Mouse (Mus musculus) layer of hippocampus, adult 9-10 months (tissue): Measurements from ENCODE around the gene Tmem266.

ENCODE experiments used
- DNase-seq: peaks from one replicate; pipeline ENCODE4 v3.0.0; 2022; ENCODE audit warnings: low spot score

Tmem266 gene

DNA sequence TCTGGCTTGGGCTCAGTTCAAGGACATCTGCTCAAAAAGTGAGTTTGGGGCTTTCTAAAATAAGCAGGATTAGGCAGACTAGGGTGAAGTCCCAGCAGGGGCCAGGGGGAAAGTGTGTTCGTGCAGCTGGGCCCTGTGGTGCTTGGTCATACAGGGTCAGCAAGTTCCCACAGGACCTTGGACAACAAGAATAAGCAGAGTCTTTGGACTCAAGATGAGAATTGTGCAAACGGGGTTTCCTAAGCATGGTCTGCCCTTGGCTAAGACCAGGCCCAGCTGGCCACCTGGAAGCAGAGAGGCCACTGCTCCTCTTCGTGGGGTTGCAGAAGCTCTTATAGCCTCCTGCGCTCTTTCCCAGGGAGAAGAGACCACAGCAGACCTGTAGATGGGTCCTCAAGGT, 77.5 kb downstream of the Tmem266 start:
- DNase-seq = no peak

DNA sequence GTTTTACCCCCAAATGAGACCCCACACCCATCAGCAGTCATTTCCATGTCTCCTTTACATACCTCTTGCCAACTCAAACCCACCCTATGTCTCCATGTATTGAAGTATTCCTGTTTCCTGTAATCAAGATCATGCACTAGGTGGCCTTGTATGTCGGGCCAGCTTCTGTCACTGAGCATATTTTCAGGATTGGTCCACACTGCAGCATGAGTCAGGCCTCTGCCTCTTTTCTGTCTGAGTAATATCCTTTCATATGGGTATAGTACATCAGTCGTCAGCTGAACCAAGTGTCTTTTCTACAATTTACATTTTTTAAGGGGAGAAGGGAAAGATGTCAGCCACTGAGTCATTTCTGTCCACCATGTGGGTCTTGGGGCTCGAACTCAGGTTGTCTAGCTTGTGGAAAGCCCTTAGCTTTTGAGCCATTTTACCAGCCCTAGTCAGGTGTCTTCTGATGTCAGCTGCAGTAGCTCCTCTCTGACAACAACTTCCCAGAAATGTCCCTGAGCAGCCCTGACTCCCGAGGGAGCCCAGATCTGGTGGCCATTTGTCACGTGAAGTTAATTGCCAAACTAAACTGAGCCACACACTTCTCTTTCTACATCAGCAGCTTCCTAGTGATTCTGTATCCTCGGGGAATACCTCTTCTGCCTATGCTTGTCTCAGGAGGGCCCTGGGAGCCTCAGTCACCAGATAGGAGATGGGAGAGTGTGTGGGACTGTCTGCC, 78.4 kb downstream of the Tmem266 start:
- DNase-seq = no peak

DNA sequence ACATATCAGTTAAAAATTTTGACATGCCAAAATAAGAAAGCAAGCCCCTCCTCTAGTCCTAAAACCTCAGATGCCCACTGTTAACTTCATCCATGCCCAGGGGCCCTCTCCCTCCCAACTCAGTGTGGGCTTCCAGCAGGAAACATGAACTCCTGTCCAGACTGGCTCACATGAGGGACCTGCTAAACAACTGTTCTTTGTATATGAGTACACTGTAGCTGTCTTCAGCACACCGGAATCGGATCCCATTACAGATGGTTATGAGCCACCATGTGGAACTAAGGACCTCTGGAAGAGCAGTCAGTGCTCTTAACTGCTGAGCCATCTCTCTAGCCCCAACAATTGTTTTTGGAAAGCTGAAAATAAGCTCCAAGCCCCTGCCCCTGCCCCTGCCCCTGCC, 80.1 kb downstream of the Tmem266 start:
- no peak for DNase-seq

DNA sequence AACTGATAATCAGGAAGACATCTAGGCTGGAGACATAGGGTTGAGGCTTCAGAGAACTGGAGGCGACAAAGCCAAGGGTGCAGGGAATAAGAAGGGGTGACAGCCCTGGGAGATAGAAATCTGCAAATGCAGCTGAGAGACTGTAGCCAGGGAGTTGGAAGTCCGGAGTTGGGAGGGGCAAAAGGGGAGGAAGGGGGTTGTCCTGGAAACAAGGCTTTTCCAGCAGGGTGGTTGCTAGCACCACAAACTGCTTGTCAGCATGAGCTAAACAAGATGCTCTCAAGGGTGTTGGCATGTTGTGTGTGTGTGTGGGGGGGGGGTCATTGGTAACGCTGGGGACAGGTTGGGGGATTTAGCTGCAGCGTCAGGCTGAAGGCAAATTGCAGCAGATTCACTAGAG, 82.1 kb downstream of the Tmem266 start:
- no peak for DNase-seq

- no peak for DNase-seq
Measured at GRCm38 (mm10) chr9:55409833-55410232, 83.1 kb downstream of the Tmem266 start.

GRCm38 (mm10) chr9:55410430-55410829, 83.7 kb downstream of the Tmem266 start:
- DNase-seq = no peak

GRCm38 (mm10) chr9:55411154-55411553, 84.4 kb downstream of the Tmem266 start:
- DNase-seq = no peak

GRCm38 (mm10) chr9:55421786-55422185, 95.1 kb downstream of the Tmem266 start:
- no peak for DNase-seq

DNA sequence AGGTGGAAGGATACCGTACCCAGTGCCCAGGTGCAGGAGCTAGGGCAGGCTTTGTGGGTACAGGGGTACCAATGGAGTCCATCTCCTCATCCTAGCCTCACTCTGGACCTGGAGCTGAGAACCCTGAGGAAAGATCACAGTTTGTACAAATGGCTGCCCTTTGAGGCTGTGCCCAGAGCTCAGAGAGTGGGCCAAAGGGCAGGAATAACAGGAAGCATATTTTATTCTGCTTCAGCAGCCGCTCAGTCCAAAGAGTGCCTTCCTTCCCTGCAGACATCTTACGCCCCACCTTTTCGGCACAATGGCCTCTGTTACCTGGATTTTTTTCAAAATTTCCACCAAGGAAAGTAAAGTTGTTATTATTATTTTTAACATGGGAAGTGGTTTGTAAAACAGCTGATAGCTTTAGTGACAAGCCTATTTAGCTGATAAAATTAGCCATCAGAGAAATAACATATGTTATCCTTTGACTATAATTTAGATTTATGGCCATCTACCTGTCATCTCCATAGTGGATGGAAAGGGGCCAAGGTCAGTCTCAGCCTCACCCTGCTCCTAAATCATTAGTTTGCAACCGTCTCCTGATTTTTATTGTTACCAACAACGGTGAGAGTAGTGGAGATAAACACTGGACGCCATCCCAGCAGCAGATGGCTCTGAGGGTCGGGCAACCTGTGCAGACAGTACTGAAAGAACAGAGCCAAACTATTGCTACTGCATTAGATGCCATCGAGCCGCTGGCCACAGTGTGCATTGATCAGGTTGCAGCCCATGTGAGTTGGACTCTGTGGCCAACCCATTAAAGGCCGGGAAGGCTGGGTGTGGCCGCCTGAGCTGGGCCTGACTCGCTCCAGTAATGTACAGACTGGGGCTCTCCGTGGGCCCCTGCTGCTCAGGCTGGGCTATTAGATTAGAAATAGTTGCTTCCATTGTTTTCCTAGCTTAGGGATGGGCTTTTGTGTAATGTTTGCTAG, 97.0 kb downstream of the Tmem266 start:
- DNase-seq = peak; percentile 11

DNA sequence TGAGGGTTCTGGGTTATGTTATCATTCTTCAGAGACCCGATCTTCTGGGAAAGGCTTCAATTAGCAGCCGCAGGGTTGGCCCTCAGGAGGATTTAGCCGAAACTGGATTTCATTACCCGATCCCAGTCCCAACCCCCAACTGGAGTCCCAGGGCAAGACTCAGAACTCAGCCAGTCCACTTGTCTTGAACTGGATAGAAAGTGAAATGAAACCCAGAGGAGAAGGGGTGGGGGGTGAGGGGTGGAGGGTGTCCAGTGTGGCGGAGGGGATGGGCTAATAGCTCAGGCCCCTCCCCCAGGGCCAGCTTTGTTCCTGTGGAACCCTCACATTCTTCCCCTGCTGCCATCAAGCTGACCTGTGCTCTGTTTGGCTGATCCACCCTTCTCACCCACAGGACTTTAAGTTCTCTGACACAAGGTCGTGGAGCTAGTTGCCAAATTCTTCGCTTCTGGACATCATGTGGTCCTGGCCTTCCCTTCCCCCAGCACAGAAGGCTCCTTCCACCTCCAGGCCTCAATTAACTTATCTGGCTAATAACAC, 98.6 kb downstream of the Tmem266 start:
- no peak for DNase-seq

- DNase-seq = peak; percentile 77
Measured at GRCm38 (mm10) chr9:55429242-55429975, 102.7 kb downstream of the Tmem266 start.

GRCm38 (mm10) chr9:55430133-55430532, 103.4 kb downstream of the Tmem266 start:
- DNase-seq = no peak

GRCm38 (mm10) chr9:55432306-55433289, 105.9 kb downstream of the Tmem266 start:
- no peak for DNase-seq

DNA sequence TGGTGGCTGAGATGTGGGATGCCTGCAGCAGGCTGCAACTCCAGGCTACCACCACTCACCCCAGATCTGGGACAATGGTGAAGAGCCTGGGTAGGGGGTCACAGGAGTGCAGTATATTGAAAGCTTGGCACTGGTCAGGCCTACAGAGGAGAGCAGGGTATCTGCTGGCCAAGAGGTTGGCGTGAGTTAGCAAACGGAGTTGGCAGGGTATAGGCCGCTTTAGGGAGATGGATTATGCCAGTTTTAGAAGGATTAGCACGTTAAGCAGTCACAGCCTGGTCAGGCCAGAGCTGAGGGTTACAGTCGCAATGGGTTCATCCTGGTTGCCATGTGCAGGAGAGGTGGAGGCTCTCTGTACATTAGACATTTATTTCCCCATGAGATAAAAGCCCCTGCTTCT, 107.2 kb downstream of the Tmem266 start:
- no peak for DNase-seq

DNA sequence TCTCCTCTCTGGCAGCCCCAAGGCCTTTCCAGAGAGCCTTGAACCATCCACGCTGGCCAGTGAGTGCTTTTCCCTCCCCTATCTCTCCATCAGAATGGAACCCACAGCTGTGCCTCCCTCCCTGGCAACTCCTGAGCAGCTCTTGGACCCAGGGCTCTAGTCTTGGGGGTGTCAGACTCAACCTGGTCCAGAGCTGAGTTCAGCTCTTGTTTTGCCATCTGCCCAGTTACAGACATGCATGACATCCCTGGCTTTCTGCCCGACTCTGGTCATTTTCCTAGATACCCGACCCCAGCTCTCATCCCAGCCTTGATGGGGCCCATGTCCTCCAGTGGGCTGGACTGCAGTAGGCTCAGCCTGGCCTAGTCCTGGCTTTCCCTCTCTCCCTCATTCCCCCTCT, 111.7 kb downstream of the Tmem266 start:
- no peak for DNase-seq

DNA sequence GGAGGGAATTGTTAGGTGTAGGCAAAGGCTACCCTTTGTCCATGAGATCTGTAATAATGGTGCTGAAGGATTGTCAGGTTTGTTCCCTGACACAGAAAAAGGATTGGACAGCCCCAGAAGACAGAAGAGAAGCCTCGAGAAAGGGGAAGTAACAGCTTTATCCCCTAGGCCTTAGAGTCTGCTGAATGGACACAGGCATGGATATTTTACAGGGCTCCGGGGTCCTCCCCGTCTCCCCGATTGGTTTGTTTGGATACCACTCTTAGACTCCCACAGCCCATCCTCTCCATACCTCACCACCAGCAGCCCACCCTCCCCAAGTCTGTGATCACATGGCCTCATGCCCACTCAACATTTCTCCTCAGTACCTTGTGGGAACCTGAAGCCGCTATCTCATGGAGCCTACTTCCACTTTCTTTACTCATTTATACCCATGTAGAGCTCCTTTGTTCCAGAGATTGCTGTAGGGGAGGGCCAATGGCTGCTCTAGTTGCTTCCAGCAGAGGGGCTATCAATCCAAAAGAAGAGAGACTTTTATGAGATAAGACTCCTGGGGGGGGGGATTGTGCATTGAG, 112.6 kb downstream of the Tmem266 start:
- DNase-seq = no peak

DNA sequence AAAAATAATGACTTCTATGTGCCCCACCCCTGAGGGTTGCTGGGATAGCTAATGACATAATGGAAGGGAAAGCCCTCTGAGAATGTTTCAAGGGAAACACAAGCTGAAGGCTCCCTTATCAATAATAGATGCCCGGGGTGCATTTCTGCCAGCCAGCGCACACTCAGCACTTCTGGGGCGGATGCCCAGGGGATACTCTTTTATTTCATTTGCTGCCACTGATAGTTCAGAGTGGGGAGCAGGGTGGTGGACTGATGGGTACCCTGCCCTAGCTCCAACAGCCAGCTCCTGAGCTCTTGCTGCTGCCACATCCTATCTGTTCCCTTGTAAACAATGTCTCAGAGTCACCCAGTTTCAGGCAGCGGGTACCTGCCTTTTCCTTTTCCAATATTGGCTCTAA, 120.8 kb downstream of the Tmem266 start:
- DNase-seq = no peak

- DNase-seq = no peak
Measured at GRCm38 (mm10) chr9:55449108-55449507, 122.4 kb downstream of the Tmem266 start.

- no peak for DNase-seq
Measured at GRCm38 (mm10) chr9:55450035-55450434, 123.3 kb downstream of the Tmem266 start.

DNA sequence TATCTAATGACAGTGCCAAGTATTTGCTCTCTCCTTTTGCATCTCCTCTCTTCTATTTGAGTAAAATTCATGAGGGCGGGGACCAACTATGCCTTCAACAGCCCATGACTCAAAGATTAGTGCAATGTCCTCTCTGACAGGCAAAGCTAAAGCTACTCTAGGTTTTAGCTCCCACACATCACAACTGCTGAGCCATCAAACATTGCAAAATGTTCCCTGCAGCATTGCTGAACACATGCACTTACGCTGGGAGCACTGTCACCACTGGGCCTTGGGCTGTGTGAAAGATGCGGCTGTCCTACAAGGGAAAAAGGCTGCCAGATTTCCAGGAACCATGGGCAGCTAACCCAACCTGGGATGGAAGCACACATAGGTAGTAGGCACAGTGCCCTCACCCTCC, 124.7 kb downstream of the Tmem266 start:
- DNase-seq = no peak

- DNase-seq = no peak
Measured at GRCm38 (mm10) chr9:55452906-55453305, 126.2 kb downstream of the Tmem266 start.
